Comparison of ENCODE assay signal across 9 mouse cellular contexts in genomic region chr3:27280280-27280749, GRCm38 (mm10). TPM values are rescaled to one million over a fixed set of nuclear protein-coding genes. Genes with fewer than 3 reads are reported as not detected.
DNase-seq lines count a peak whose midpoint lies in the region; ATAC-seq lines count a peak whose summit lies in the region.
"Had no signal": no experiment of that assay in that cellular context is flagged by ENCODE, and none has a peak within 500 bp of the region (broad histone marks: within the 10 kb centered on the region; RNA-seq: fewer than 3 reads in every experiment).

No protein-coding gene starts in this region.

- no peaks in the 10 kb centered on the region for H3K9me3 ChIP-seq in liver, embryonic 12.5 days (replicated peaks)
- no peaks in the 10 kb centered on the region for H3K9me3 ChIP-seq in forebrain, embryonic 13.5 days (replicated peaks)
- H3K9me3 ChIP-seq: limb, embryonic 12.5 days had no signal

- peaks cover 26% of the 10 kb centered on the region for H3K4me1 ChIP-seq in liver, embryonic 12.5 days
- H3K4me1 ChIP-seq in forebrain, embryonic 13.5 days, result peaks cover 12% of the 10 kb centered on the region

- no peak overlapping the region for H3K9ac ChIP-seq in liver, embryonic 12.5 days
- no peak overlapping the region for H3K9ac ChIP-seq in forebrain, embryonic 13.5 days
- H3K9ac ChIP-seq: limb, embryonic 12.5 days had no signal

- H3K27me3 ChIP-seq in liver, embryonic 12.5 days (replicated peaks), result no peaks in the 10 kb centered on the region
- no peaks in the 10 kb centered on the region for H3K27me3 ChIP-seq in forebrain, embryonic 13.5 days

- 33% methylated on average over 11 of the region's 11 CpGs for WGBS in liver, embryonic 12.5 days (ENCODE audit: insufficient replicate concordance)
- 75% methylated on average over 11 of the region's 11 CpGs for WGBS in forebrain, embryonic 13.5 days

- H3K27ac ChIP-seq in liver, embryonic 12.5 days, result no peak overlapping the region; the same call in 1 of the 2 replicates
- no peak overlapping the region for H3K27ac ChIP-seq in forebrain, embryonic 13.5 days
- H3K27ac ChIP-seq: limb, embryonic 12.5 days had no signal

- ATAC-seq in CD4-positive, CD25-positive, alpha-beta regulatory T cell, adult 4 months, result peak; percentile 47
- ATAC-seq in liver, embryonic 12.5 days, result peak; percentile 62
- no peak for ATAC-seq in forebrain, embryonic 13.5 days

- DNase-seq in ZHBTc4 (ENCODE audit: low read depth, low spot score), result peak; percentile 29
- DNase-seq in heart, postnatal 25 days (ENCODE audit: low spot score), result peak; percentile 47
- DNase-seq in thymus, postnatal 14 days, result peak; percentile 41
- no peak for DNase-seq in right cerebral cortex, adult 2 months (ENCODE audit: low spot score in 2 of 2)
- DNase-seq in embryo, embryonic 9.5 days (ENCODE audit: extremely low spot score), result no peak

- intact Hi-C loops in heart, postnatal 25 days (cut with DNase I), result no loop called here

- H3K36me3 ChIP-seq in liver, embryonic 12.5 days, result no peaks in the 10 kb centered on the region
- no peaks in the 10 kb centered on the region for H3K36me3 ChIP-seq in forebrain, embryonic 13.5 days (ENCODE audit: poor library complexity, severe bottlenecking)
- H3K36me3 ChIP-seq: limb, embryonic 12.5 days had no signal

- H3K4me3 ChIP-seq in liver, embryonic 12.5 days, result no peak overlapping the region
- H3K4me3 ChIP-seq in forebrain, embryonic 13.5 days, result no peak overlapping the region
- H3K4me3 ChIP-seq: limb, embryonic 12.5 days had no signal

- H3K4me2 ChIP-seq in liver, embryonic 12.5 days, result peak overlapping the region; percentile 44
- no peak overlapping the region for H3K4me2 ChIP-seq in forebrain, embryonic 13.5 days
- H3K4me2 ChIP-seq: limb, embryonic 12.5 days had no signal

RNA-seq across cellular contexts. Expression of gene Tnfsf10, which starts 36.5 kb away (rescaled TPM):
- 10 to 100 TPM; 18.8 to 20.0 TPM for polyA plus RNA-seq in CD4-positive, CD25-positive, alpha-beta regulatory T cell, adult 4 months (2017; shearing (Covaris generic))
- total RNA-seq in heart, postnatal 25 days (2021), result 10 to 100 TPM in 1 of 2 experiments, 1 to 10 TPM in 1; 9.7 to 12.7 TPM
- polyA plus RNA-seq in liver, embryonic 12.5 days (2016; fragmentation: Nextera tagmentation; extraction: Ambion mirVana), result 0.06 and 0.07 TPM in 2 replicates
- 0.05 TPM in 1 of 2 replicates, not detected in the other for polyA plus RNA-seq in forebrain, embryonic 13.5 days (2015; fragmentation: Nextera tagmentation; extraction: Ambion mirVana)

Comparison
In these comparisons a context has a peak if more than half of its experiments do, and no peak if none do; other contexts are left out.
1. DNase-seq: peak in ZHBTc4 (single experiment), heart, postnatal 25 days (single experiment) and thymus, postnatal 14 days (single experiment); none in right cerebral cortex, adult 2 months (0 of 2) and embryo, embryonic 9.5 days (single experiment).
2. RNA of gene Tnfsf10, which starts 36.5 kb away (polyA plus RNA-seq): 18.8 to 20.0 TPM in CD4-positive, CD25-positive, alpha-beta regulatory T cell, adult 4 months; 0.06 to 0.07 TPM in liver, embryonic 12.5 days and 0.05 TPM in forebrain, embryonic 13.5 days; every median in the first group is over 10 times any median in the second.